Mouse (Mus musculus): ENCODE measurements around the gene Map3k20. TPM values are rescaled to one million over a fixed set of nuclear protein-coding genes. Genes with fewer than 3 reads are reported as not detected.

The Map3k20 gene
- total and polyA plus RNA-seq, 2 experiments from 2014 or later = 3.5 to 6.0 TPM

GRCm38 (mm10) chr2:72288932-72289534 is 3.6 kb downstream of the Map3k20 start:
- Histone ChIP-seq H3K9ac (replicated peaks; ENCODE audit: low read length) (no peak overlapping the region), H3K4me2 (ENCODE audit: low read depth, low read length) (no peak overlapping the region), H3K27ac (no peak overlapping the region), H3K4me3 (ENCODE audit: low read length) (no peak overlapping the region), H3K36me3 (ENCODE audit: insufficient read depth, low read length) (no peaks in the 10 kb centered on the region), H3K4me1 (ENCODE audit: insufficient read depth, low read length) (no peaks in the 10 kb centered on the region), H3K9me3 (ENCODE audit: low read length) (no peaks in the 10 kb centered on the region), H3K27me3 (ENCODE audit: insufficient read depth, low read length) (no peaks in the 10 kb centered on the region)
- no peak for TF ChIP-seq CTCF (IDR thresholded peaks at IDR 0.05; ENCODE audit: low read depth)
- no peak for DNase-seq (ENCODE audit: low spot score)
- 92% methylated on average over 11 of the region's 11 CpGs for WGBS
- ATAC-seq = no peak

GRCm38 (mm10) chr2:72291103-72291502 is 5.7 kb downstream of the Map3k20 start:
- WGBS = 92% methylated on average over 1 of the region's 1 CpGs
- H3K4me3 ChIP-seq (ENCODE audit: low read length) = no peak overlapping the region
- H3K36me3 ChIP-seq (ENCODE audit: insufficient read depth, low read length) = no peaks in the 10 kb centered on the region
- no peaks in the 10 kb centered on the region for H3K4me1 ChIP-seq (ENCODE audit: insufficient read depth, low read length)
- ATAC-seq = no peak
- no peak for TF ChIP-seq CTCF (IDR thresholded peaks at IDR 0.05; ENCODE audit: low read depth)
- DNase-seq (ENCODE audit: low spot score) = no peak
- no peak overlapping the region for H3K27ac ChIP-seq
- H3K4me2 ChIP-seq (ENCODE audit: low read depth, low read length) = no peak overlapping the region
- no peak overlapping the region for H3K9ac ChIP-seq (replicated peaks; ENCODE audit: low read length)
- no peaks in the 10 kb centered on the region for H3K9me3 ChIP-seq (ENCODE audit: low read length)
- no peaks in the 10 kb centered on the region for H3K27me3 ChIP-seq (ENCODE audit: insufficient read depth, low read length)

- H3K27me3 ChIP-seq (ENCODE audit: insufficient read depth, low read length) = no peaks in the 10 kb centered on the region
- H3K9me3 ChIP-seq (ENCODE audit: low read length) = no peaks in the 10 kb centered on the region
- ATAC-seq = no peak
- H3K4me1 ChIP-seq (ENCODE audit: insufficient read depth, low read length) = no peaks in the 10 kb centered on the region
- 91% methylated on average over 8 of the region's 8 CpGs for WGBS
- no peak overlapping the region for H3K9ac ChIP-seq (replicated peaks; ENCODE audit: low read length)
- H3K4me3 ChIP-seq (ENCODE audit: low read length) = no peak overlapping the region
- H3K27ac ChIP-seq = no peak overlapping the region
- TF ChIP-seq CTCF (IDR thresholded peaks at IDR 0.05; ENCODE audit: low read depth) = no peak
- no peak overlapping the region for H3K4me2 ChIP-seq (ENCODE audit: low read depth, low read length)
- no peaks in the 10 kb centered on the region for H3K36me3 ChIP-seq (ENCODE audit: insufficient read depth, low read length)
- DNase-seq (ENCODE audit: low spot score) = no peak
These were observed 7.1 kb downstream of the Map3k20 start for GRCm38 (mm10) chr2:72292573-72292972.

- no peak for DNase-seq (ENCODE audit: low spot score)
- Histone ChIP-seq H3K27ac (no peak overlapping the region), H3K9me3 (ENCODE audit: low read length) (no peaks in the 10 kb centered on the region), H3K36me3 (ENCODE audit: insufficient read depth, low read length) (no peaks in the 10 kb centered on the region), H3K4me3 (ENCODE audit: low read length) (no peak overlapping the region), H3K4me2 (ENCODE audit: low read depth, low read length) (no peak overlapping the region), H3K9ac (replicated peaks; ENCODE audit: low read length) (no peak overlapping the region), H3K27me3 (ENCODE audit: insufficient read depth, low read length) (no peaks in the 10 kb centered on the region), H3K4me1 (ENCODE audit: insufficient read depth, low read length) (no peaks in the 10 kb centered on the region)
- no peak for ATAC-seq
- WGBS = 88% methylated on average over 6 of the region's 6 CpGs
- TF ChIP-seq CTCF (IDR thresholded peaks at IDR 0.05; ENCODE audit: low read depth) = no peak
These were observed 9.6 kb downstream of the Map3k20 start for GRCm38 (mm10) chr2:72294994-72295393.

- Histone ChIP-seq H3K9me3 (ENCODE audit: low read length) (no peaks in the 10 kb centered on the region), H3K4me1 (ENCODE audit: insufficient read depth, low read length) (no peaks in the 10 kb centered on the region), H3K4me2 (ENCODE audit: low read depth, low read length) (no peak overlapping the region), H3K27ac (no peak overlapping the region), H3K4me3 (ENCODE audit: low read length) (no peak overlapping the region), H3K27me3 (ENCODE audit: insufficient read depth, low read length) (no peaks in the 10 kb centered on the region), H3K36me3 (ENCODE audit: insufficient read depth, low read length) (no peaks in the 10 kb centered on the region), H3K9ac (replicated peaks; ENCODE audit: low read length) (no peak overlapping the region)
- 85% methylated on average over 10 of the region's 10 CpGs for WGBS
- ATAC-seq = no peak
- no peak for TF ChIP-seq CTCF (IDR thresholded peaks at IDR 0.05; ENCODE audit: low read depth)
- no peak for DNase-seq (ENCODE audit: low spot score)
These were observed 11.7 kb downstream of the Map3k20 start for GRCm38 (mm10) chr2:72296984-72297715.

GRCm38 (mm10) chr2:72297716-72298082 is 12.3 kb downstream of the Map3k20 start:
- DNase-seq (ENCODE audit: low spot score) (no peak), ATAC-seq (no peak)
- no peaks in the 10 kb centered on the region for H3K9me3 ChIP-seq (ENCODE audit: low read length)
- no peak overlapping the region for H3K27ac ChIP-seq
- TF ChIP-seq CTCF (IDR thresholded peaks at IDR 0.05; ENCODE audit: low read depth) = no peak
- H3K4me3 ChIP-seq (ENCODE audit: low read length) = no peak overlapping the region
- no peak overlapping the region for H3K4me2 ChIP-seq (ENCODE audit: low read depth, low read length)
- 77% methylated on average over 10 of the region's 10 CpGs for WGBS
- H3K27me3 ChIP-seq (ENCODE audit: insufficient read depth, low read length) = no peaks in the 10 kb centered on the region
- H3K4me1 ChIP-seq (ENCODE audit: insufficient read depth, low read length) = no peaks in the 10 kb centered on the region
- no peak overlapping the region for H3K9ac ChIP-seq (replicated peaks; ENCODE audit: low read length)
- H3K36me3 ChIP-seq (ENCODE audit: insufficient read depth, low read length) = no peaks in the 10 kb centered on the region

- Histone ChIP-seq H3K27ac (no peak overlapping the region), H3K36me3 (ENCODE audit: insufficient read depth, low read length) (no peaks in the 10 kb centered on the region), H3K4me2 (ENCODE audit: low read depth, low read length) (no peak overlapping the region), H3K4me3 (ENCODE audit: low read length) (no peak overlapping the region), H3K9me3 (ENCODE audit: low read length) (no peaks in the 10 kb centered on the region), H3K9ac (replicated peaks; ENCODE audit: low read length) (no peak overlapping the region), H3K27me3 (ENCODE audit: insufficient read depth, low read length) (no peaks in the 10 kb centered on the region), H3K4me1 (ENCODE audit: insufficient read depth, low read length) (no peaks in the 10 kb centered on the region)
- DNase-seq (ENCODE audit: low spot score) (peak; percentile 38), ATAC-seq (no peak)
- TF ChIP-seq CTCF (IDR thresholded peaks at IDR 0.05; ENCODE audit: low read depth) = peak; percentile 64
- 62% methylated on average over 4 of the region's 4 CpGs for WGBS
These were observed 13.0 kb downstream of the Map3k20 start for GRCm38 (mm10) chr2:72298406-72298805.
